Mouse (Mus musculus) hindbrain, embryonic 12.5 days (tissue): ENCODE data around the gene Rab3c. TPM values are rescaled to one million over a fixed set of nuclear protein-coding genes. Genes with fewer than 3 reads are reported as not detected.

ENCODE experiments used
- ATAC-seq: fragments of 200-750 bp; cut with Nextera tagmentation; 2 replicates; pipeline ENCODE4 v1.8.0; 2017; ENCODE audit warnings: moderate TSS enrichment; ENCODE audit not compliant: low FRiP score
- H3K27ac ChIP-seq: fragments of 300-500 bp; sonication (generic); 2 replicates; pipeline ENCODE4 v1.5.1; 2016; ENCODE audit warnings: mild to moderate bottlenecking
- H3K27me3 ChIP-seq: fragments of 300-500 bp; sonication (generic); 2 replicates; pipeline ENCODE4 v1.6.1; 2016; ENCODE audit warnings: mild to moderate bottlenecking
- H3K36me3 ChIP-seq: fragments of 300-500 bp; sonication (generic); 2 replicates; pipeline ENCODE4 v1.6.1; 2016; ENCODE audit warnings: mild to moderate bottlenecking
- H3K4me1 ChIP-seq: fragments of 300-500 bp; sonication (generic); 2 replicates; pipeline ENCODE4 v1.6.1; 2016
- H3K4me2 ChIP-seq: fragments of 300-500 bp; sonication (generic); replicated peaks from 2 replicates; pipeline ENCODE4 v1.6.1; 2016; ENCODE audit warnings: mild to moderate bottlenecking
- H3K4me3 ChIP-seq: fragments of 300-500 bp; sonication (generic); 2 replicates; pipeline ENCODE4 v1.5.1; 2016; ENCODE audit warnings: mild to moderate bottlenecking
- H3K9ac ChIP-seq: fragments of 300-500 bp; sonication (generic); 2 replicates; pipeline ENCODE4 v1.6.1; 2016; ENCODE audit warnings: mild to moderate bottlenecking, moderate library complexity
- H3K9me3 ChIP-seq: fragments of 300-500 bp; sonication (generic); replicated peaks from 2 replicates; pipeline ENCODE4 v1.6.1; 2016; ENCODE audit warnings: mild to moderate bottlenecking
- WGBS: fragments of 180-500 bp; shearing (Covaris S2); methylation state at CpG from one replicate; pipeline ENCODE4 v1.1.7; 2016; 5-methylcytosine and 5-hydroxymethylcytosine counted together
- polyA plus RNA-seq: library from polyadenylated mRNA; unstranded; fragments of >200 nt; fragmentation: Nextera tagmentation; extraction: Ambion mirVana; gene quantifications from 2 replicates; pipeline ENCODE4 v1.2.1, GENCODE M21; 2016

Gene Rab3c
- polyA plus RNA-seq, 1 experiment from 2014 or later = 86.8 TPM

DNA sequence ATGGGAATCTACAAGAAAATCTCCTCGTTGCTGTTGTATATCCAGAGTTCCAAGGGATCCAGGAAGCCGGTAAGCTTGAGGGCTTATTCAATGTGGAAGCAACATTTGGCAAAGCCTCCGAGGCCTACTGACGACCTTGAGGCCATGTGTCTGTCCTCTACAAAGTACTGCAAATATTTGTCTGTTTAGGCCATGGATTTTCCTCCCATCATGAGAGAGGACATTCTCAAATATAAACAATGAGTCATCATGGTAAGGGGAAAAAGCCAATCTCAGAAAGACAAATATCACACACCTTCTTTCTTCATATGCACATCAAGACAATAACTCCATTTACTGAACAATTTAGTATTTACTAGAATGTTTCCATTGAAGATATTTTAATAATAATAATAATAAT, 158.0 kb downstream of the Rab3c start:
- whole genome bisulfite sequencing = 88% methylated on average over 4 of the region's 4 CpGs
- Histone ChIP-seq H3K4me2 (no peak overlapping the region), H3K27ac (no peak overlapping the region), H3K9ac (no peak overlapping the region), H3K27me3 (no peaks in the 10 kb centered on the region), H3K4me1 (peaks cover 4% of the 10 kb centered on the region; the same call in 1 of the 2 replicates), H3K9me3 (no peaks in the 10 kb centered on the region), H3K36me3 (no peaks in the 10 kb centered on the region), H3K4me3 (no peak overlapping the region)
- no peak for ATAC-seq

DNA sequence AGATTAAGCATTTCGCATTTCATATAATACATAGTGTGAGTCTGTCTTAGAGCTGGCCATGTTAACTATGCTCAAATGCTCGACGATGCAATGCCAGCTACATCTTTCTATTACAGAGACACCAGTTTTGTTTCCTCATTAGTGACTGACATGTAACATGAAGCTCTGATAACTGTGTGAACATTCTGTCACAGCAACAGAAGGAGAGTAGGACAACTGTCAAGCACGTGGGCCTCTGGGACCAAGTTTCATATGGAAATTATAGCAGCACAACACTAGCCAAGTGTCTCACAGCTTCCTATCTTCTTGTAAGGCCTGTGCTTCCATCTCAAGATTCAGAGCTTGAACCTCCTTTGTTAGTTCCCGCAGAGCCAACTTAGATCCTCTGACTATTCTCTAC, 163.9 kb downstream of the Rab3c start:
- ATAC-seq = no peak
- 76% methylated on average over 5 of the region's 5 CpGs for WGBS
- H3K27ac ChIP-seq = no peak overlapping the region

DNA sequence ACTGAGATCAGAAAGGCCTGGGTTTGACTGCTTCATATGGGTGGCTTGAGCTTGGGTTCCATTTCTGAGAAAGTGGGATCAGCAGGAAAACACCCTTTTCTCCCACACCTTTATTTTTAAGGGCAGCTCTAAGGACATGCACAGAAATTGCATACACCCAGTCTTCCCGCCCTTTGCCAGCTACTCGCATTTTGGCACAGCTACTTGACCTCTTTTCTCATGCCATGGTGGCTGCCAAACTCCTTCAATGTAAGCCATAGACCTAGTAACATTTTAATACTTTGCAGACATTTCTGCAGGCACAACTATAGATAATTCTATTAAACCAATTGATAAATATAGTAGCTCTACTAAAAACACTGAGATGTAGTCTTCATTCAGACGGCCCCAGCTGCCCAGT, 164.5 kb downstream of the Rab3c start:
- H3K27me3 ChIP-seq = no peaks in the 10 kb centered on the region
- H3K9me3 ChIP-seq = no peaks in the 10 kb centered on the region
- no peak overlapping the region for H3K4me3 ChIP-seq
- no peaks in the 10 kb centered on the region for H3K36me3 ChIP-seq
- no peak overlapping the region for H3K4me2 ChIP-seq
- WGBS = 72% methylated on average over 3 of the region's 3 CpGs
- no peak overlapping the region for H3K9ac ChIP-seq
- ATAC-seq = no peak
- peaks cover 11% of the 10 kb centered on the region for H3K4me1 ChIP-seq
- H3K27ac ChIP-seq = peak overlapping the region; percentile 49

More for the DNA sequence above, 163.9 kb downstream of the Rab3c start:
- Histone ChIP-seq H3K9me3 (no peaks in the 10 kb centered on the region), H3K4me3 (no peak overlapping the region), H3K4me2 (no peak overlapping the region), H3K9ac (no peak overlapping the region), H3K4me1 (peaks cover 11% of the 10 kb centered on the region), H3K27me3 (no peaks in the 10 kb centered on the region), H3K36me3 (no peaks in the 10 kb centered on the region)

DNA sequence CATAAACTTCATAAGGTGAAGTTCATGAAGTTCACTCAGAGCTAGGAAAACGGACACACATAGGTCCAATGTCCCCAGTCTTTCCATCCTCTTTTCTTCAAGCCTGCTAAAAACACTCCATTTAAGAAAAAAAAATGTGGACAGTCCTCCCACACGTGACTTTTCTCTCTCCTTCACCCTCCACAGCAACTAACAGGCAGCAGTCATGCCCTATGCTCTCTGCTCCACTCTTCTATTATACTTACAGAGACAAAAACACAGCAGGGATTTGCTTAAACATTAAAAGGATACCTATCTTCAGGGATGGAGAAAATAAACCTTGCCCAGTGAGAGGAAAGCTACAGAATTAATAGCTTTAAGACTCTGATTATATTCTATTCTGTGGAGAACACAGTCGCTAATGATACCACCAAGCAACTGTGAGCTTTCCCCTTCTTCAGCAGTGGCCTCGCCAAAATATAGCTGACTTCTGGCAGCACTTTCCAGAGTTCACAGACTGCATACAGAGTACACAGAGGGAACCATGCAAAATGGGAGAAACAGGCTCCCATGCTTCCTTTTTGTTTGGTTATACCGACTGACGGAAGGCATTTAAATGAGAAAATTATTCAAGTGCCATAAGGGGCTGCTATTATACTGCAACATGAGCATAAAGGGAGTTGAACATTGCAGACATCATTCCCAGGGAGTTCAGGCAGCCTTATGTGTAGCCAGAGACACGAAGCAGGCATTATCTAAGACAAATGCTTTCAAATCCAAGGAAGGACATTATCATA, 165.7 kb downstream of the Rab3c start:
- Histone ChIP-seq H3K27me3 (no peaks in the 10 kb centered on the region), H3K9ac (no peak overlapping the region), H3K4me1 (peaks cover 11% of the 10 kb centered on the region), H3K27ac (peak overlapping the region; percentile 49), H3K9me3 (no peaks in the 10 kb centered on the region), H3K36me3 (no peaks in the 10 kb centered on the region), H3K4me3 (no peak overlapping the region), H3K4me2 (no peak overlapping the region)
- 27% methylated on average over 7 of the region's 7 CpGs for WGBS
- peak; percentile 87 for ATAC-seq

DNA sequence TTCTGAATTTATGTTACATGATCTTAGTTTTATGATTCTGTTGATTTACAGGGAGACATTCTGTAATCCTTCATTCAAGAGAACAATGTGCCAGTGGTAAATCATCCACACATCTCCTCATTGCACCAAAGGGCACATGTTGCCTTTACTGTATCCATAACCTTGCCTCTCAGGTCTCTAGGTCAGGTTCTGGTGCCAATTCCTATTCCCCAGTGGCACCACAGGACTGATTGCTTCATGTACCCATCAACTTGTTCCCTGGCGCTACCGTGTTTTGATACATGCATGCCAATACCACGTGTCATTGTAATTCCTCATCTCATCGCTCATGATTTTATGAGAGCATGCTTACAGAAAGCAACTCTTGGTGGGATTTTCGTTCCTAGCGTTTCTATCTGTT, 167.1 kb downstream of the Rab3c start:
- H3K9me3 ChIP-seq = no peaks in the 10 kb centered on the region
- H3K4me3 ChIP-seq = no peak overlapping the region
- H3K4me1 ChIP-seq = peaks cover 11% of the 10 kb centered on the region
- no peaks in the 10 kb centered on the region for H3K27me3 ChIP-seq
- H3K9ac ChIP-seq = no peak overlapping the region
- 93% methylated on average over 6 of the region's 6 CpGs for WGBS
- H3K4me2 ChIP-seq = no peak overlapping the region
- 0 out of 2 replicates have a peak overlapping the region, but pooled peaks have one; percentile 36 for H3K27ac ChIP-seq
- no peaks in the 10 kb centered on the region for H3K36me3 ChIP-seq
- ATAC-seq = no peak

DNA sequence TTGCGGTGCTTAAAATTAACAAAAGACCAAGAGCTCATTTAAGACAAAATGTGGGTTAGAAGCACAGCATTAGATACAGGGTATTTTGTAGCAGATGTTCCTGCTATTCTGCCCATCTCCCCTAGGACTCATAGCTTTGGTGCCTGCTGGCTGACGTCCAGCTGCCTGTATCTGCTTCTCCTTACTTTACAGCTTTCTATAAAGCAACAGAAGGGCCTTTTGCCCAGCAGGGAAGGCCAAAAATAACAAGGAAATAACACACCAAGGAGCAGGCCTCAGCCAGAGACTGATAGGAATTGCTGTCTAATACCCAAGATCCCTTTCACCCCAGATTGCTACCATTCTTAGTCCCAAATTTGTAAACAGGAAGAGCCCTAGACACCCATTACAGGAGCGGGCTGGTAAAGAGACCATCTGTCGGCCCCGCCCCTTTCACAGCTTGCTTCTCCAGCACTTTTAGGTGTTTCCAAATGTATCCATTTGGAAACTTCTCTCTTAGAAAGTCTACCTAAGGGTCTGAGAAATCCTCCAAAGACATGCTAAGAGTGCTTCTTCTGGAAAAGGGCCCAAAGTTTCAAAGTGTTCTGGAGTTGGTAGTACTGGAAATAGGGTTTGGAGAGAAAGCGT, 183.3 kb downstream of the Rab3c start:
- 74% methylated on average over 6 of the region's 6 CpGs for WGBS
- ATAC-seq = no peak
- 0 out of 2 replicates have a peak overlapping the region, but pooled peaks have one; percentile 1 for H3K27ac ChIP-seq
- H3K9me3 ChIP-seq = no peaks in the 10 kb centered on the region
- H3K9ac ChIP-seq = no peak overlapping the region
- no peak overlapping the region for H3K4me2 ChIP-seq
- no peaks in the 10 kb centered on the region for H3K27me3 ChIP-seq
- H3K4me1 ChIP-seq = peaks cover 27% of the 10 kb centered on the region
- no peaks in the 10 kb centered on the region for H3K36me3 ChIP-seq
- H3K4me3 ChIP-seq = no peak overlapping the region

DNA sequence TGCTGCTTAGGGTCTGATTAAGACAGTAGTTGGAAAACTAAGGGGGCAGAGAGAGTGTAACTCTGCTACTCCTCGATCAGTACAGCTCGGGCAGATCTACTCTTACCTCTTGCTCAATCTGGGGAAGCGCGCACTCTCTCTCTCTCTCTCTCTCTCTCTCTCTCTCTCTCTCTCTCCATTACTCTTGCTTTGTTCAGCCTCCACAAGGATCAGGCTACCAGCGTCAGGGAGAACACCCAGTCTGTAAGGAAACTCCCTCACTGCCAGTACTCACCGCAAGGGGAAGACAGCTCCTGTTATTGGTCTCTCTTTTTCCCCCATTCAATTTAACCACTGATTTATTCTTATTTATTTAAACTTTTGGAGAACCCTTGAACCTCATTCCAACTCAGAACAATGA, 185.8 kb downstream of the Rab3c start:
- Histone ChIP-seq H3K27ac (peak overlapping the region; percentile 84), H3K4me1 (peaks cover 27% of the 10 kb centered on the region)

DNA sequence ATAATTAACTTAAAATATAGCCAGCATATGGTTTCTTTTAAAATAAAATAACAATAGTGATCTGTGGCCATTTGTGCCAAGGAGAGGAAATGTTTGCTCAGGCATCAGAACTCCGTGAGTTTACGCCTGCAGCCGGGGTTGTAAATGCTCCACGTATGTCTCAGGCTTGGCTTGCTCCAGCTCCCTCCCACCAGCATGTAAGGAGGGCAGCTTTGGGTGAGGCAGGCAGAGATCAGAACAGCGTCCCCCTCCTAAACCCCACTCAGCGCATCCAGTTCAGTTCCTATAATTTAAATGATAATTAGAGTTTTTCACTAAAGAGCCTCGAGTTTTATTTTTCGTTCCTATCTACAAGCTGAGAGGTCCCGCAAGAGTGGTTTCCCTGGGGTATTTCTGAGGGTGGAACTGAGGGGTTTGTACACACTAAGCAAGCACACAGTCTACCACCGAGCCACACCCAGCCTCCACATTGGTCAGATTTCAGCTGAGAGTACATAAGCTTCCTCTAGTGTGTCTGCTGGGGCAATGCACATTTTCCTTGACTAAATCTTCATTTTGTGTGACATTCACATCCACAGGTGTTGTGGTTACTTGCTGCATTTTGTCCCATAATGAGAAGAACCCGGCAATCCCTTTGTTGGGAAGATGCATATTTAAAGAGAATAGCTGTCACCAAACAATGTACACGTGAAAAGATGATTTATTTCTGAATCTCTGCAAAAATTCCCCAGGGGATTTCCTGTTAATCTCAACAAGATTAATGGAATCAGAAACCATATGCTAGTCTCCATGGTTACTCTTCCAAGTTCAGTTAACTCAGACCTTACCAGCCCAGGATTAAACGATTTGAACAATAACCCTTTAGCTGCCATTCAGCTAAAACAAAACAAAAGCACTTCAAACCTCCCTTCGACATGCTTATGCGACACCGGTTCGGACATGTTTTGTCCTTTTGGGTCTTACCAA, 186.8 kb downstream of the Rab3c start:
- Histone ChIP-seq H3K4me2 (peak overlapping the region; percentile 15; the same call in 1 of the 2 replicates), H3K9ac (no peak overlapping the region), H3K27me3 (no peaks in the 10 kb centered on the region), H3K4me1 (peaks cover 25% of the 10 kb centered on the region), H3K27ac (peak overlapping the region; percentile 84), H3K36me3 (no peaks in the 10 kb centered on the region), H3K4me3 (no peak overlapping the region), H3K9me3 (no peaks in the 10 kb centered on the region)
- peak; percentile 83 for ATAC-seq
- 45% methylated on average over 17 of the region's 17 CpGs for WGBS

More for the DNA sequence above, 185.8 kb downstream of the Rab3c start:
- Histone ChIP-seq H3K27me3 (no peaks in the 10 kb centered on the region), H3K4me2 (peak overlapping the region; percentile 1; the same call in 1 of the 2 replicates), H3K9me3 (no peaks in the 10 kb centered on the region), H3K36me3 (no peaks in the 10 kb centered on the region), H3K9ac (no peak overlapping the region), H3K4me3 (no peak overlapping the region)
- ATAC-seq = no peak
- 50% methylated on average over 6 of the region's 6 CpGs for WGBS

DNA sequence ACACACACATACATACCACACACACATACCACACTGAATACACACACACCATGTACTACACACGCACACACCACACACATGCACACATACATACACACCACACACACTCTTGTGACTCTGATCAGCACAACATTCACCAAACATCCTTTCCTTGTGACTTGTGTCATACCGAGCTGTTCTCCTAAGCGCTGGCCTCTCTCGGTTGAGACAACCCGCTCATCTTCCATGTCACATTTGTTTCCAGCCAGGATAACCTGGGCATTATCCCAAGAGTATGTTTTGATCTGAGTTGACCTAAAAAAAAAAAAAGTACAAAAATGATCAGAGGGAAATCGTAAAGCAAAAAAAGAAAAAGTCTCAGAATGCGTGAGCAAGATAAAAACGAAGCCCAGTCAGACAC, 196.8 kb downstream of the Rab3c start:
- H3K9ac ChIP-seq = no peak overlapping the region

DNA sequence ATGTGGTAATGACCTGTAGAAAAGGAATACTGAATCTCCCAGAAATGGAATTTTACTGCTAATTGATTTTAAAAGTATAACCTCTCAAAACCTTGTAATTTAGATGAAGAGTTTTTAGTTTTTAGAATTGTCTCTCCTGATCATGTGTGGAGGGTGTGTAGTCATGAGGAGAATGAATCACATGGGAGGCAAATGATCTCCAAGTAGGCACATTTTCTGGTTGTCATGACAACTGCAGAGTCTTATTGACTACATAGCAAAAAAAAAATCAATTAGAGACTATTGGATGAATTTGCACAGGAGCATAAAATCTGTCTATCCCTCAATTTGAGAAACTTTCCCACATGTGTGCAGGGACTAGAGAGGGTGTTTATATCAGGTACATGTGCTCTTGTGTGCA, 199.6 kb downstream of the Rab3c start:
- peaks cover 8% of the 10 kb centered on the region; the same call in 1 of the 2 replicates for H3K36me3 ChIP-seq
- H3K4me3 ChIP-seq = no peak overlapping the region
- no peak overlapping the region for H3K9ac ChIP-seq
- no peaks in the 10 kb centered on the region for H3K9me3 ChIP-seq
- no peak overlapping the region for H3K27ac ChIP-seq
- ATAC-seq = no peak
- H3K4me2 ChIP-seq = no peak overlapping the region
- H3K27me3 ChIP-seq = no peaks in the 10 kb centered on the region
- no peaks in the 10 kb centered on the region for H3K4me1 ChIP-seq

More for the DNA sequence above, 196.8 kb downstream of the Rab3c start:
- Histone ChIP-seq H3K4me2 (no peak overlapping the region), H3K4me3 (no peak overlapping the region), H3K4me1 (no peaks in the 10 kb centered on the region), H3K27me3 (no peaks in the 10 kb centered on the region), H3K27ac (no peak overlapping the region), H3K36me3 (peaks cover 5% of the 10 kb centered on the region; the same call in 1 of the 2 replicates), H3K9me3 (no peaks in the 10 kb centered on the region)
- no peak for ATAC-seq
- WGBS = 89% methylated on average over 8 of the region's 8 CpGs

DNA sequence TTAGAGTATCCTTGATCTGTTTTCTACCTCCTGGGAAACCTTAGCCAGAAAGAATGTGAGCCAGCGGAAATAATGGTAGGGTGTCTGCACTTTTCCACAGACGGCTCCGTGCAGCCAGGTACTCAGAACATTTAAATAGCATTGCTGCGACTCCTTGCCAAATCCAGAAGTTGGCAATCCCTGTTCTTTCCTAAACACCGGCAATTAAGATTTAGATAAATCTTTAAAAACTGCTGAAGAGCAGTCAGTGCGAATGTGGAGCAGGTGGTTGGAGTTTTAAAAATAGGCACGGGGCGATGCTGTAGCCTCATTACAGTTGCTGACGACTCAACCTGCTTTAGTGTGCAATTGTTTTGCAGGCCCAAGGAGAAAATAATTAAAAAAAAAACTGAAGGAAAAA, 205.2 kb downstream of the Rab3c start:
- no peak for ATAC-seq
- peaks cover 3% of the 10 kb centered on the region; the same call in 1 of the 2 replicates for H3K36me3 ChIP-seq
- H3K4me3 ChIP-seq = no peak overlapping the region
- H3K27me3 ChIP-seq = no peaks in the 10 kb centered on the region
- H3K9me3 ChIP-seq = no peaks in the 10 kb centered on the region
- H3K27ac ChIP-seq = no peak overlapping the region
- 92% methylated on average over 9 of the region's 9 CpGs for WGBS
- no peak overlapping the region for H3K9ac ChIP-seq
- H3K4me2 ChIP-seq = no peak overlapping the region
- H3K4me1 ChIP-seq = 0 out of 2 replicates have a peak, but pooled peaks cover 4% of the 10 kb centered on the region

DNA sequence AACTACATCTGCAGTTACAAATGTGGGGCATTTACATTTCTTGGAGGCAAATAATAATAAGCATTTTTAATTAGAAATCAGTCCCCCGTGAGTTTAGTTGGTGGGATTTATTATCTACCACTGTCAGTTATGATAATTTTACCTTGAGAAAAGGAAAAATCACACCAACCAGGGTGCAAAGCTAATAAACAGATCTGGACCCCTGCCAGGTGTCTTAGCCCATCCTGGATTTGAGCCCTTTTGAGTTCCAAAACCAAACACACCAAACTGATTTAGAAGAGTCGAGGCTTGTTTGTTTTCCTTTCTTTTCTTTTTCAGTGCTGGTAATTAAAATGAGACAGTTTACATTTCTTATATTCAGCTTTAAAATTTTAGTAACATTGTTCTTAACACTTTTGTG, 206.6 kb downstream of the Rab3c start:
- WGBS = 69% methylated on average over 2 of the region's 2 CpGs
- Histone ChIP-seq H3K4me2 (no peak overlapping the region), H3K9me3 (no peaks in the 10 kb centered on the region), H3K4me1 (0 out of 2 replicates have a peak, but pooled peaks cover 4% of the 10 kb centered on the region), H3K36me3 (peaks cover 3% of the 10 kb centered on the region; the same call in 1 of the 2 replicates), H3K27me3 (no peaks in the 10 kb centered on the region), H3K9ac (no peak overlapping the region), H3K27ac (no peak overlapping the region), H3K4me3 (no peak overlapping the region)
- no peak for ATAC-seq
